Mouse (Mus musculus): ENCODE measurements around the gene Pdcd1lg2.

Pdcd1lg2 gene

GRCm38 (mm10) chr19:29418661-29419115 lies 8.0 kb downstream of the Pdcd1lg2 start:
- no peak for DNase-seq (ENCODE audit: low spot score in 2 of 2)

DNA sequence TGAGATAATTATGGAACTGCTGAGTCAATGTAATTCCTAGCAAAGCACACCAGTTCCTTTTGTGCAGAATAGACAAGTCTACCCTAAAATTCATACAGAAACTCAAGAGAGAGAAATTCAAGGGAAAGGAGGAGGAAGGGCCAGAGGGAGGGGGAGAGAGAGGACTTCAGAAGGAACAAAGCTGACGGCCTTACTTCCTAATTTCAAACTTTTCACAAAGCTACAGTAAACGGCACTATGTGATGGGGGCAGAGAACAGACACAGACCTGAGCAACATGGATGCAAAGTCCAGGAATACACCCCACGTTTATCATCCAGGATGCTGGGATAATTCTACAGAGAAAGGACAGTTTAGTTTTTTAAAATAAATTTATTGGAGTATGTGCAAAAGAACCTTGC lies 8.8 kb downstream of the Pdcd1lg2 start:
- DNase-seq (ENCODE audit: low spot score in 2 of 2), result no peak

DNA sequence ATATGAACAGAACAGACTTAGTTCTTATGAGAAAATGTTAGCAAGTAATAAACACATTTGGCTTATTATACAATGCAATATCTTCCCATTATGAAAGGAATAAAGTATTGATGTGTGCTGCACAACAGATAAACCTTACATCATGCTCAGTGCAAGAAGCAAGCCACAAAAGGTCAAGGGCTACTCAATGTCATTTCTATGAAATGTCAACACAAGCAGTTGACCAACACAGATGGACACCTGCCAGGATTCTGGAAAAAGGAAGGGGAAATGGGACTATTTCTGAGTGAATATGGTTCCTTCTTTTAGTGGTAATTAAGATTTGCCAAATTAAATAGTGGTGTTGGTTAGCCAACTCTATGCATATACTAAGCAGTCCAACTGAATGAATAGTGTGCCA lies 9.2 kb downstream of the Pdcd1lg2 start:
- no peak for DNase-seq (ENCODE audit: low spot score in 2 of 2)

GRCm38 (mm10) chr19:29420397-29420796 lies 9.7 kb downstream of the Pdcd1lg2 start:
- no peak for DNase-seq (ENCODE audit: low spot score in 2 of 2)

- DNase-seq (ENCODE audit: low spot score in 2 of 2), result no peak
Observed at GRCm38 (mm10) chr19:29422013-29422645, 11.4 kb downstream of the Pdcd1lg2 start.

DNA sequence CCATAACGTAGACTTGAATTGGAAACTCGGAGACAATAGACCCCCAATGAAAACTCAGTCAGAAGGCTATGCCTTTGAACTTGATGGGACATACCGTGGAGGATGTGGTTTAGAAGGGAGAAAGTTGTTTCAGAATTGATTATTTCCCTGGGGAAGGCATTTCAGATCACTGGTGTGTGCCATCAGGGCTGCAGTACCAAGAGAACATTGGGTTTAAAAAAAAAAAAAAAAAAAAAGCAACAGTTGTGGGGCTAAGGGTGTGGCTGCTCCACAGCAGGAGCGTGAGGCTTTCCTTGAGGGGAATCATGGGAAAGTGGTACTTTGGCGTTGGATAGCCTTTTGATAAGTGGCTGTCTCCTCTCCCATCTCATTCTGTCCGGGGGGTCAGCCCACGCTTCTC lies 12.1 kb downstream of the Pdcd1lg2 start:
- DNase-seq (ENCODE audit: low spot score in 2 of 2), result no peak

DNA sequence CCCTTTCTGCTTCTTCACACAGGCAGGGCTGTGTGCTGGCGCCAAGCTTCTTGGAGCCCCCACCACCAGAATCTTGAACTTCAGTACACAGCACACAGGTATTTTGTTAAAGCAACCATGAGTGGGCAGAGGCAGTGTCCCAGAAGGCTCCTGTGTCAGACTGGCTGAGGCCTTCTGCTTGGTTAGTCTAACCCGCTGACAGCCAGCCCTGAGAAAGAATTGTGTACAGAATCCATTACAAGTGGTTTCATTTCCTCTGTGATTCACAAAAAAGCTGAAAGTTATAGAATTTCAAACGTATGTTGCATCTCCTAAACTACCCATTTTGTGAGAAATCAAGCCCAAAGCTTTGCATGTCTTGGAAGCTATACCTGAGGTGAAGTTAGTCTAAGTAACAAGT lies 19.8 kb downstream of the Pdcd1lg2 start:
- DNase-seq (ENCODE audit: low spot score in 2 of 2), result no peak

DNA sequence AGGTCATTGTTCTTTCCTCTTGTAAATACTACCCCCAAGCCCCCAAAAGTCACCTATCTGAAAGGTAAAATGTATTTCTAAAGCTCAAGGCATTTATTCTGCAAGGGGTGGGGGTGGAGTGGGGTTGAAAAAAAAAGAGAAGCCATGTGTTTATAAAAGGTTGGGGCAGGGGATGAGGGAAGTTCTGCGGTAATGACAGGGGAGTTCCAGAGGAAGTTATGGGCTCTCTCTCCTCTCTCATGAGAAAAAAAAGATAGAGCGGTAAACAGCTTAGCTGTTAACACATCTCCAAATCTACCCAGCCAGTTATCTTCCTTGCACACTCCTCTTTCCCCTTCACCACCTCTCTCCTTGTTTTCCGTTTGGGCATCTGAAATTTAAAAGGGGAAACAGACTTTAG lies 20.2 kb downstream of the Pdcd1lg2 start:
- no peak for DNase-seq (ENCODE audit: low spot score in 2 of 2)

DNA sequence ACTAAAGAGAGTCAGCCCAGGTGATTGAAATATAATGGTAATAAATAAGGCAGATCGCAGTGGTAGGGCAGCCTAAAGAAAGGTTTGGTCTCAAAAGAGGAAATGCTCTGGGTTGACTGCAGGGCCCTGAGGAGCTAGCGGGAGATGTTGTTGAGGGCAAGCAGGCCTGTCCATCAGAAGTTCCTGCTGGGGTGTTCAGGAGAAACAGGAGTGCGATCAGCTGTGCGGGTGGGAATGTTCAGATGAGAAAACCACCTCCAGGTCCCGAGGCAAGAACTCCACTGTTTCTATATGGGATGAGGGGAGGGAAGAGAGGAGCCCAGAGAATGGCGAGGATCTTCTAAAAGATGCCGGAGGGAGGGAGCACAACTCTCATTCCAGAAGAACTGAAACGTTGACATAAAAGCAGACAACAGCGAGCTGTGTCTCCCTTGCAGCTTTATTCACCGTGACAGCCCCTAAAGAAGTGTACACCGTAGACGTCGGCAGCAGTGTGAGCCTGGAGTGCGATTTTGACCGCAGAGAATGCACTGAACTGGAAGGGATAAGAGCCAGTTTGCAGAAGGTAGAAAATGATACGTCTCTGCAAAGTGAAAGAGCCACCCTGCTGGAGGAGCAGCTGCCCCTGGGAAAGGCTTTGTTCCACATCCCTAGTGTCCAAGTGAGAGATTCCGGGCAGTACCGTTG lies 26.2 kb downstream of the Pdcd1lg2 start:
- DNase-seq (ENCODE audit: low spot score in 2 of 2), result no peak

- DNase-seq (ENCODE audit: low spot score in 2 of 2), result no peak
Observed at GRCm38 (mm10) chr19:29437849-29438248, 27.1 kb downstream of the Pdcd1lg2 start.

GRCm38 (mm10) chr19:29439242-29439641 lies 28.5 kb downstream of the Pdcd1lg2 start:
- DNase-seq (ENCODE audit: low spot score in 2 of 2), result no peak

GRCm38 (mm10) chr19:29442492-29442891 lies 31.8 kb downstream of the Pdcd1lg2 start:
- no peak for DNase-seq (ENCODE audit: low spot score in 2 of 2)

- no peak for DNase-seq (ENCODE audit: low spot score in 2 of 2)
Observed at GRCm38 (mm10) chr19:29444364-29444763, 33.6 kb downstream of the Pdcd1lg2 start.

DNA sequence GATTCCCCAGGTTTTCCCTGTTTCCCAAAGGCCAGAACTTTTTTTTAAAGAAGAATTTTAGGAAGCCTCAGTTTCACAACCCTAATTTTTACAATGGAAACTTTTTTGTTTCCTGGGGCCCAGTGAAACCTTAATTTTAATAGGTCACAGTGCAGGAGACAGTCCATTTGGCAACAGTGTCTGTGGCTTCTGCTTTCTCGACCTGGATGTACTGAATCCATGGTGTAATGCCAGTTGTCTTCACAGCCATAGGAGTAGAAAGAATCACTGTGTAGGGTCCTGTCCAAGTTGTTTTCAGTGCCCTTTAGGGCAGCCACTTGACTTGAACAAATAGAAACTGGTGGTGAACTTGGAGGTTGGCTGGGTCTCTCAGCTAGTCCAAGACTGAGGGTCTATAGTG lies 37.7 kb downstream of the Pdcd1lg2 start:
- DNase-seq (ENCODE audit: low spot score in 2 of 2), result no peak

GRCm38 (mm10) chr19:29450376-29450775 lies 39.7 kb downstream of the Pdcd1lg2 start:
- no peak for DNase-seq (ENCODE audit: low spot score in 2 of 2)

DNA sequence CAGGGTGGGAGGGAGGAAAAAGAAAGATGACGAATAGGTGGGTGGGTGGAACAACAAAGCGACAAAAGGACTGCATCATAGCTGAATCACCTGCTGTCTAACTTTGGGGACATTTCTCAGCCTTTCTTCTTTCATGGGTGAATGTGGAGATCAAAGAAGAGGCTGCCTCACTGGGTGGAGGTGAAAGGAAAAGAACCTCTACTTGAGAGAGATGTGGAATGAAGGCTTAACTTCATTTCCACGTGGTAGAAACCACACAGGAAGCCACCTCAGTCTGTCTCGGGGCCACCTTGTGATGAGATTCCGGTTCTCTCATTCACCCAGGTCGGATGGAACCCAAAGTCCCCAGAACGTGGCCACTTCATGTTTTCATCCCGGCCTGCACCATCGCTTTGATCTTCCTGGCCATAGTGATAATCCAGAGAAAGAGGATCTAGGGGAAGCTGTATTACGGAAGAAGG lies 43.5 kb downstream of the Pdcd1lg2 start:
- DNase-seq (ENCODE audit: low spot score in 2 of 2), result no peak

- no peak for DNase-seq (ENCODE audit: low spot score in 2 of 2)
Observed at GRCm38 (mm10) chr19:29455156-29455555, 44.4 kb downstream of the Pdcd1lg2 start.

DNA sequence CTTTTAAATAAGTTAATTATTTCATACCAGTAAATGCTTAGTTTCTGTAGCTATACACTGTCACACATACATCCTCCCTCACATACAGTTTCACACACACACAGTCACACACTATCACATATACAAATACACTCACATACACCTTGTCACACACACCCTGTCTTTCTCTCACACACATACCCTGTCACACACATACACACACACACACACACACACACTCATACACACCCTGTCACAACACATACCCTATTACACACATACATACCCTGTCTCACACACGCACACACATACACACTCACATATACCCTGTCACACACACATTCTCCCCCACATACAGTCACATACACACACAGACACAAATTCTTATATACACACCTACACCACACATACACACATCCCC lies 47.3 kb downstream of the Pdcd1lg2 start:
- no peak for DNase-seq (ENCODE audit: low spot score in 2 of 2)

GRCm38 (mm10) chr19:29462462-29462861 lies 51.7 kb downstream of the Pdcd1lg2 start:
- no peak for DNase-seq (ENCODE audit: low spot score in 2 of 2)

- DNase-seq (ENCODE audit: low spot score in 2 of 2), result no peak
Observed at GRCm38 (mm10) chr19:29463645-29464395, 53.1 kb downstream of the Pdcd1lg2 start.

DNA sequence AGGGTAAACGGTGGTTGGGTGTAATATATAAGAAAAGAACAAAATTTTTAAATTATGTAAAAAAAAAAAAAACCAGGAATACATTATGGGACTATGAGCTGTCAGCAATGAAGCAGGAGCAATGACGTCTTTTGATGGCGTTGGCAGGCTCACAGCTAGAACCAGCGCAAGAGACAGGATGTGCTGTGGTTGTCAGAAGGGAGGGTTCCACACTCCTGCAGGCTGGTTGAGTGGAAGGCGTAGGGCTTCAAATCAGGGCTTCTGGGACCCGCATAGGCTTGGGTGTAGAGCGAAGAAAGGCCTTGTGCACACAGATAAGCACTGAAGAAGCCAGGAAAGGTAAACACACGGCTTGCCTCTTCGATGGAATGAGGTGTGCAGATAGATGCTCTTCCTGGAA lies 56.1 kb downstream of the Pdcd1lg2 start:
- DNase-seq (ENCODE audit: low spot score in 2 of 2), result no peak

DNA sequence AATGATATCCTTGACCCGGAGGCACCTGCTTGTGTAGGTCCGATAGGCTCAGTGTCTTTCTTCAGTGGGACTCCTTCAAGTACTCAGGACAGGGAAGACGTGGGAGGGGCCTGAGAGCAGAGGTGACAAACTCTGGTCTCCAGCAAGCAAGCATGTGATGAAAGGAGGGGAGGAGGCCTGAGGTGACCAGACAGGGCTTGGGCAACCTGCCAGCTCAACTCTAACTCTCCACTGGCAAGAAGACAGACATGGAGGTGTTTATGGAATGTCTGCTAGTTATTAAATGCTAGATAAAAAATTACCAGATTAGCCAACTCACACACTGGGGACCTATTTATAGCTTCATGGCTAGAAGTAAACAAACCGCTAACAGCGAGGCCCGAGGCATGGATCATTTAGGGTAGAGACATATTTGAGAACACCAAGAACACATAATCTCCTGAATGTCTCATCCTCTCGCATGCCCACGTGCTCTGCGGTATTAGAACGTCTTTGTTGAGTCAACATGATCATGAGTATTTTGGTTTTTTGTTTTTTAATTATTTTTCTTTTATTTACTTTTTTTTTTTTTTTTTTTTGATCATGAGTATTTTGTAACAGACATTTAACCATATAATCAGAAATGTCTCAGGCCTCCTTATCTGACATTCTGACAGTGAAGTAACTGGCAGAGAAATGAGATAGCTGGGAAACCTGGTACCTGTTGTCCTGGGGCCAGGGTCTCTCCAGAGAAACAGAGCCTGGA lies 58.4 kb downstream of the Pdcd1lg2 start:
- DNase-seq (ENCODE audit: low spot score in 2 of 2), result no peak
